Mouse (Mus musculus) brain, adult 2 months (tissue): ENCODE measurements at regions not wholly inside any gene's neighbourhood (a gene's known extent, or its start where the extent isn't known, plus 50 kb on each side); places are given as distances from the start of the nearest gene placed in this dataset.

Source experiments
- DNase-seq: peaks from one replicate; pipeline ENCODE4 v3.0.0; 2011; ENCODE audit warnings: low read depth, low spot score

- no peak for DNase-seq
Observed at GRCm38 (mm10) chr10:96325297-96325696, 188.9 kb downstream of the Gm5426 start.

GRCm38 (mm10) chr10:96330639-96331487 is 194.5 kb downstream of the Gm5426 start:
- no peak for DNase-seq

GRCm38 (mm10) chr10:96332731-96333201 is 196.4 kb downstream of the Gm5426 start:
- DNase-seq: peak; percentile 55

GRCm38 (mm10) chr10:96333224-96333623 is 196.8 kb downstream of the Gm5426 start:
- DNase-seq: peak; percentile 66

- peak; percentile 59 for DNase-seq
Observed at GRCm38 (mm10) chr10:96336271-96336670, 199.9 kb downstream of the Gm5426 start.

GRCm38 (mm10) chr10:96337088-96337666 is 200.8 kb downstream of the Gm5426 start:
- peak; percentile 20 for DNase-seq

GRCm38 (mm10) chr10:96337797-96338608 is 201.6 kb downstream of the Gm5426 start:
- DNase-seq: no peak

- DNase-seq: no peak
Observed at GRCm38 (mm10) chr10:96338609-96338978, 202.2 kb downstream of the Gm5426 start.

GRCm38 (mm10) chr10:96342476-96342875 is 206.1 kb downstream of the Gm5426 start:
- no peak for DNase-seq

- DNase-seq: no peak
Observed at GRCm38 (mm10) chr10:96343666-96344065, 207.3 kb downstream of the Gm5426 start.

- DNase-seq: no peak
Observed at GRCm38 (mm10) chr10:96350692-96351091, 214.3 kb downstream of the Gm5426 start.

- peak; percentile 29 for DNase-seq
Observed at GRCm38 (mm10) chr10:96351320-96351719, 214.9 kb downstream of the Gm5426 start.

- no peak for DNase-seq
Observed at GRCm38 (mm10) chr10:96356980-96357624, 220.7 kb downstream of the Gm5426 start.

- no peak for DNase-seq
Observed at GRCm38 (mm10) chr10:96357632-96358031, 221.2 kb downstream of the Gm5426 start.

GRCm38 (mm10) chr10:96358984-96359383 is 222.6 kb downstream of the Gm5426 start:
- no peak for DNase-seq

GRCm38 (mm10) chr10:96362211-96362610 is 225.8 kb downstream of the Gm5426 start:
- no peak for DNase-seq

- no peak for DNase-seq
Observed at GRCm38 (mm10) chr10:96363867-96364266, 227.5 kb downstream of the Gm5426 start.

GRCm38 (mm10) chr10:96365101-96365500 is 228.7 kb downstream of the Gm5426 start:
- no peak for DNase-seq

GRCm38 (mm10) chr10:96366871-96367270 is 230.5 kb downstream of the Gm5426 start:
- DNase-seq: no peak

GRCm38 (mm10) chr10:96370547-96371320 is 234.3 kb downstream of the Gm5426 start:
- DNase-seq: peak; percentile 69

GRCm38 (mm10) chr10:96371321-96371653 is 234.9 kb downstream of the Gm5426 start:
- DNase-seq: peak; percentile 28
